Mouse (Mus musculus) spleen, postnatal 36 days (tissue): ENCODE data around the gene Esyt1.
A peak's percentile ranks its signal among the peaks of the same experiment; 100 is the strongest.
"Not testable (repeated sequence)": the region's sequence is repeated elsewhere in the genome, so short reads cannot be mapped to it uniquely, and the experiment has no call there.

Experiments used
- DNase-seq, 2 experiments: peaks; one replicate each; pipeline ENCODE4 v3.0.0; 2022; ENCODE audit warnings: low spot score in 2 of 2, mixed read lengths in 1 of 2

Esyt1 gene

GRCm38 (mm10) chr10:128525671-128526308, at the start of gene Esyt1:
Gene Esyt1 (minus strand): TSS chr10:128525871.
- peak; percentile 97 to 98 for DNase-seq

- DNase-seq = no peak
Observed at GRCm38 (mm10) chr10:128575063-128575462, 49.4 kb upstream of the Esyt1 start.

GRCm38 (mm10) chr10:128565788-128566531, 40.3 kb upstream of the Esyt1 start, which contains the start of gene Pa2g4:
Gene Pa2g4 (minus strand): TSS chr10:128565987.
- peak; percentile 95 to 97 for DNase-seq

GRCm38 (mm10) chr10:128565206-128565787, 39.6 kb upstream of the Esyt1 start:
- peak; percentile 51 to 52 for DNase-seq

- no peak for DNase-seq
Observed at GRCm38 (mm10) chr10:128563544-128563943, 37.9 kb upstream of the Esyt1 start.

- no peak for DNase-seq
Observed at GRCm38 (mm10) chr10:128556963-128557362, 31.3 kb upstream of the Esyt1 start.

- DNase-seq = no peak
Observed at GRCm38 (mm10) chr10:128556286-128556685, 30.6 kb upstream of the Esyt1 start.

- not testable (repeated sequence) for DNase-seq
Observed at GRCm38 (mm10) chr10:128555567-128555966, 29.9 kb upstream of the Esyt1 start.

- DNase-seq = not testable (repeated sequence)
Observed at GRCm38 (mm10) chr10:128550144-128550823, 24.6 kb upstream of the Esyt1 start.

- peak in 1 of 2 experiments; percentile 11 for DNase-seq
Observed at GRCm38 (mm10) chr10:128549682-128550057, 24.0 kb upstream of the Esyt1 start.

- peak; percentile 94 to 96 for DNase-seq
Observed at GRCm38 (mm10) chr10:128548947-128549681, 23.4 kb upstream of the Esyt1 start, which contains the start of gene Rpl41. Gene Rpl41 (minus strand): TSS chr10:128549305.

- peak in 1 of 2 experiments; percentile 19 for DNase-seq
Observed at GRCm38 (mm10) chr10:128548051-128548791, 22.6 kb upstream of the Esyt1 start.

- DNase-seq = peak; percentile 97
Observed at GRCm38 (mm10) chr10:128547361-128548032, 21.8 kb upstream of the Esyt1 start, which contains the start of gene Zc3h10. Gene Zc3h10 (minus strand): TSS chr10:128547774.

GRCm38 (mm10) chr10:128546787-128547186, 21.1 kb upstream of the Esyt1 start:
- no peak for DNase-seq

- DNase-seq = peak in 1 of 2 experiments; percentile 55
Observed at GRCm38 (mm10) chr10:128546361-128546760, 20.7 kb upstream of the Esyt1 start.

- no peak for DNase-seq
Observed at GRCm38 (mm10) chr10:128545570-128545898, 19.9 kb upstream of the Esyt1 start.

GRCm38 (mm10) chr10:128544674-128545569, 19.3 kb upstream of the Esyt1 start:
- DNase-seq = no peak

- DNase-seq = no peak
Observed at GRCm38 (mm10) chr10:128544151-128544657, 18.5 kb upstream of the Esyt1 start.

- DNase-seq = no peak
Observed at GRCm38 (mm10) chr10:128543100-128543499, 17.4 kb upstream of the Esyt1 start.
